Mouse (Mus musculus) splenic B cell, adult 2 months (primary cell): ENCODE data around the gene Crhbp.
A peak's percentile ranks its signal among the peaks of the same experiment; 100 is the strongest.

Experiments used
- DNase-seq: peaks from one replicate; pipeline ENCODE4 v3.0.0-alpha.2; 2011; ENCODE audit warnings: low read depth, low spot score
- H3K27me3 ChIP-seq: 2 replicates; pipeline ENCODE4 v1.6.1; 2012; ENCODE audit warnings: mild to moderate bottlenecking, low read length, moderate library complexity, mixed read lengths; ENCODE audit not compliant: control insufficient read depth, poor library complexity, insufficient read depth, severe bottlenecking
- H3K36me3 ChIP-seq: 2 replicates; pipeline ENCODE4 v1.6.1; 2012; ENCODE audit warnings: mild to moderate bottlenecking, low read length, moderate library complexity, mixed read lengths; ENCODE audit not compliant: control insufficient read depth, poor library complexity, insufficient read depth, severe bottlenecking

The Crhbp gene

DNA sequence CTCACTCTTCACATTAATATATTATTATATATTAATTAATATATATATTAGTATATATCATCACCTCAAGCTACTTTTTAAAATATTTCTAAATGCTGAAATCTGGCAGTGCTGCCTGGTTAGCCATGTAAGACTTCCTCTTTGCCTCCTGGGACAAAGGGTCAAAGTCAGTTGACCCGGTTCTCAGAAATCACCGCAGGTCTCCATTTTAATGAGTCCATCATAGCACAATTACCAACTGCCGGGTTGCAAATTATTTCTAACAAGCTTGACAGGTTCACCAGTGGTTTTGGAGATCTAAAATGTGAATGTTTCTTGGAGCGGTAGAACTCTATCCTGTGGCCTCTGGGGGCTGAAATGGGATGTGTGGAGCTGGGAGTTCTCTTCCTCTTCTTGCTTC, 1.8 kb downstream of the Crhbp start:
- Histone ChIP-seq H3K27me3 (no peaks in the 10 kb centered on the region), H3K36me3 (no peaks in the 10 kb centered on the region)
- DNase-seq = peak; percentile 14

DNA sequence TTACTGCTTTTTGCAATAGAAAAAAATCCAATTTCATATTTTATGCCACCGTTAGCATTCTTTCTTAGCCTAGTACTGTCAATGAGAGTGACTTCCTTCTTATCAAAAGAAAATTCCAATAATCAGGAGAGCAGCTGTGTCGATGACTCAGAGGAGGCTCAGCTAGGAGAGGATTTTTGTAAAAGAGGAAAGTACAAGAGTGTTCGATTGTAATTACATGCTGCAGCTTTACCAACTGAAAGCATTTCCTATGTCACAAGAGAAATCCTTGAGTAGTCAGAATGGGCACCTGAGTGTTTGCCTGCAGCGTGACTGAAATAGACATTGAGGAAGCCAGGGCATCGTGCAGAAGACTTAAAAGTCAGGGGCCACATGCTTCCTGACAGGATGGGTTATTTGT, 5.2 kb downstream of the Crhbp start:
- H3K27me3 ChIP-seq = no peaks in the 10 kb centered on the region
- DNase-seq = no peak
- H3K36me3 ChIP-seq = no peaks in the 10 kb centered on the region

DNA sequence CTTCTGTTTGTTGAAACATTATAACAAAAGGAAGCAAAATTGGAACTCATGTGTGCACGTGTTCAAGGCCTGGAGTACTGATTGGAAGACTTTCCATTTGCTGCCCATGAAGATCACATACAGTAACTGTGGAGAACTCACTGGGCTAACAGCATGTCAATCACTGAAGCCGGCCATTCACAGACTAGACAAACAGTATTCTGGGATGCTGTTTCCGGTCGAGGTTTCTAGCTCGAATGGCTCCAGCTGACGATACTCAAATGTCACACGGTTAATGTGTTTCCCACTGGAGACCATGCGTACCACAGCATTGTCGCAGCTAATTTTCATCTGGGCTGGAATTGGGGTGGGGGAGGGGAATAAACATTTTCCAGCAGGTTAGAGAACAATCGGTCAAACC, 13.0 kb downstream of the Crhbp start:
- H3K36me3 ChIP-seq = no peaks in the 10 kb centered on the region
- H3K27me3 ChIP-seq = no peaks in the 10 kb centered on the region
- DNase-seq = no peak

DNA sequence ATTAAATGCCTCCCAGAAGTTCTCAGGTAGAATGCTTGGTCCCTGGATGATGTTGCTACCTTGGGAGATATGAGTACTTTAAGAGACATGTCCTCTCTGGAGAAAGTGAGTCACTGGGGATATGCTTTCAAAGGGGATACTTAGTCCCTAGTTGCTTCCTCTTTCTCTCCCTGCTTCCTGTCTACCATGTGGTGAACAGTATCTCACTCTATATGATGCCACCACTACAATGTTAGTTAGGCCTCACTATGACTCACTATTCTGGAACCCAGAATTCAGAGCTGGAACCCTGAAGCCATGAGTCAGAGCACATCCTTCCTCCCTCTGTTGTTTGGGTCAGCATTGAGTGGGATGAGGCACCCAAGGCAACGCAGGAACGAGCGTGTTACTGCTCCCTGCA, 17.2 kb downstream of the Crhbp start:
- DNase-seq = no peak
- no peaks in the 10 kb centered on the region for H3K36me3 ChIP-seq
- H3K27me3 ChIP-seq = no peaks in the 10 kb centered on the region

DNA sequence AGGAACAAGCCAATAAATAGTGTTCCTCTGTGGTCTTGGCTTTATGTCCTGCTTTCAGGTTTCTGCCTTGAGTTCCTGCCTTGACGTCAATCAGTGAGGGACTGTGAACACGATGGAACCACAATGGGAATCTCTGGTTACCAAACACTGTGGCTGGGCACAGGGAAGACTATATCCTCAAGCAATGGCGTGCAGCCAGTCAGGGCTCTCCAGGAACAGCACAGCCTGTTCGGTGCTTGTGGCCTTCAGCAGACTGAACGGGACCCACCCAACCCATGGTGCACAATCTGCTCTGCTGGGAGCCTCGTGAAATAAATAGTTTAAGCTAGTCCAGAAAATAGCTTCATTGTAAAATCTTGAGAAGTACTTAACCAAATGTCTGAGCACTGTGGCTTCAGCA, 18.3 kb downstream of the Crhbp start:
- no peak for DNase-seq
- Histone ChIP-seq H3K36me3 (no peaks in the 10 kb centered on the region), H3K27me3 (no peaks in the 10 kb centered on the region)

DNA sequence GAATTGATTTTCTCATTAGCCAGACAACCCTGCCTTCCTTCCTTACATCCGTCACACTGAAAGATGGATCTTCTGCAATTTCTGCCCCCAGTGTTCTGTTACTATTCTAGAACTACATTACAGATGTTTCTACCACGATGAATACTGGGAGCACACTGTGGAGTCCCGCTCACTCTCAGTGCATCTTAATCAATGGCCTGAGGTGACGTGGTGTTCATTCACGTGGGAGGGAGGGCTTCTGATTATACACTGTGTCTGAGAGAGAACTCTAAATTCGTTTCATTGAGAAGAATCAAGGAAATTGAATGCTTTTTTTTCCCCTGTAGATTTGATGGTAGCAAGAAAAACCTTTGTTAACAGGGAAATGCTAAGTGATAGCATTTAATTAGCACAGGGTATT, 19.2 kb downstream of the Crhbp start:
- H3K36me3 ChIP-seq = no peaks in the 10 kb centered on the region
- H3K27me3 ChIP-seq = no peaks in the 10 kb centered on the region
- no peak for DNase-seq

DNA sequence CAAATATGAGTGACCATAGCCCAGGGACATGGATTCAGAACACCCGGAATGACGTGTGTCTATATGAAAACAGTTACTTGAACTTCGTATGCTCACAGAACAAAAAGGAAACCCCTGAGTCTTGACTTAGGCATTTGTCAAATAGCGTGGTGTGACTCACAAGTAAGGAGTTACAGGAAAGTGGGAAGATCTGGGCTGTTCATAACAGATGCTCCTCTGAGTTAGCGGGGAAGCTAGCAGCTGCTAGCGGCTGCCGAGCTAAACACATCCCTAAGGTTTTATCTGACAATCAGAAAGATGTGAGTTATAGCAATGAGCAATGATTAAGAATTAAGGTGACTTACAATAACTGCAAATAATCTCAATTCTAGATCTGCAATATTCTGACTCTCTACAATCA, 19.8 kb downstream of the Crhbp start:
- no peak for DNase-seq
- Histone ChIP-seq H3K36me3 (no peaks in the 10 kb centered on the region), H3K27me3 (no peaks in the 10 kb centered on the region)

DNA sequence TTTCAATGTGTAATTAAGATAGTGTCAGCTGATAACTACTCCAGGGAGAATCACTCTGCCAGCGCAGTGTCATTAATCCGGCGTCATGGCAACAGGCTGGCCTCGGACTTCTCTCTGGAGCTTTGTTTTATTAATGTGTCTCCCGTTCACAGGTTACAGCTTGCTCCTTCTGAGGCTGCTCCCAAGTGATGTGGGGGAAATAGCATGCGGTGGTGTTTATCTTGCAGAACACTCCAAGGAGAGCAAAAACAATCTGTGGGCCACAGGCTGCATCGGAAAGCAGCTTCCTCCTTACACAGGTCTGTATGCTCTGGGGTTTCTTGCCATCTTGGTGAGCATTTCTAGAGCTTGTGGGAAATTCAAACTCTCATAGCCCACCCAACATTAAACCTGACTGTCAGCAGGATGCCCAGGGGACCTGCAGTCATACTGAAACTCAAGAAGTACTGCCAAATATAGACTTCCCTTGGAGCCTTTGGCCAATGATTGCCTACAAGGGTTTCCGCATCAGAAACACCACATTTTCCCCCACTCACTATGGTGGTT, 25.4 kb downstream of the Crhbp start:
- peak; percentile 60 for DNase-seq
- Histone ChIP-seq H3K36me3 (no peaks in the 10 kb centered on the region), H3K27me3 (no peaks in the 10 kb centered on the region)

DNA sequence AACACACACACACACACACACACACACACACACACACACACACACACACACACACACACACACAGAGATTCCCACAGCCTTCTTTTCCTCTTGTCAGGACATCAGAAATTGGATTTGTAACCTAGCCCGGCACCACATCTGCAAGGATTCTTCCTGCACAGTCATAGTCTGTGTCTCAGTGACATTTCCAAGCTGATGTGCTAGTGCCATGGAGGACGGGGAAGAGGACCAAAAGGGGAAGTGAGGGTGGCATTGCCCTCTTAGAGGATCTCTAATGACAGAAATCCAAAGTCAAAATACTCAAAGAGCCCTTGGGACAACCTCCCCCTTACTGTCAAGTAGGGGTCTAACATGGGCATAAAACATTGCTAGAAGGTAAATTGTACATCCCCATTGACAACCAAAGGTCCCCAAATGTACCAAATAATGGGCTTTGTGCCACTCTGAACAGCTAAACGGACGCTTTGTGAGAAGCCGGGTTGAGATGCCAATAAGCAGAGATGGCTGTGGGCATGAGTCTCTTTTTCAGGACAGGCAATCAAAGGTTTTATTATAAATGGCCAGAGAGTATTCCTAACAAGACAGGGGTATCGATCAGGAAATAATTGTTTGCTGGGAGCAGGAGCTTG, 26.0 kb downstream of the Crhbp start:
- Histone ChIP-seq H3K27me3 (no peaks in the 10 kb centered on the region), H3K36me3 (no peaks in the 10 kb centered on the region)
- no peak for DNase-seq

DNA sequence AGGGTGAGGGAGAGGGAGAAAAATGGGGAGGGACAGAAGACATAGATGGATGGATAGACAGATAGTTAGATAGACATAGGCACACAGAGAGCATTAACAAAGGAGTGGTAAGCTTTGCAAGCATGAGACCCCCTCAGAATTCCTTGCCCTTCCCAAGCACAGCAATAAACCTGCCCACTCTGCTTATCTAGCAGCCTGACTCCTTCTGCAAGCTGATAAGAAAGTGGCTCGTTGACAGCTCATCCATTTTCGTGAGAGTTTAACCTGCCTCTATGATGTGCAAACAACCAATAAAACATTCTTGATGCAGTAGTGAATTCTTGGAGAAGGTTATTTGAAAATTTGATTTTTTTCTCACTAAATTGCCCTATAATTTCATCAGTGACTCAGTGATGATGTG, 32.5 kb downstream of the Crhbp start:
- DNase-seq = no peak
- Histone ChIP-seq H3K27me3 (no peaks in the 10 kb centered on the region), H3K36me3 (no peaks in the 10 kb centered on the region)

DNA sequence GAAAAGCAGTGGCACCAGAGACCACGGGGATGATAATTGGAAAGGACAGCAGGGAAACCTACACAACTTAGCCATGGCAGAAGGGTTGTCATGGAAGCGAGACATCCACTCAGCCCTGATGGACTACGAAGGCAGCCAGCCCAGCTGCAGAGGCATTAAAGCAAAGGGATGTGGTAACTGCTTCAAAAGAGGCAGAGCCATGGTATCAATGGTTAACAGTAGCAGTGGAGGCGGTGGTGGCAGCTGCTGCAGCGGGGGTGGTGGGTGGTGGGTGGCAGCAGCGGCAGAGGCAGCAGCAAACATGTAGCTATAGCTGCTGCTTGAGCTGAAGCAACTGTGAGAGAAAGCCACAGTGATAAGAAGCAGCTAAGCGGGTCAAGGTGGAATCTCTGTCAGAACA, 51.5 kb downstream of the Crhbp start:
- Histone ChIP-seq H3K27me3 (no peaks in the 10 kb centered on the region), H3K36me3 (no peaks in the 10 kb centered on the region)
- DNase-seq = no peak

DNA sequence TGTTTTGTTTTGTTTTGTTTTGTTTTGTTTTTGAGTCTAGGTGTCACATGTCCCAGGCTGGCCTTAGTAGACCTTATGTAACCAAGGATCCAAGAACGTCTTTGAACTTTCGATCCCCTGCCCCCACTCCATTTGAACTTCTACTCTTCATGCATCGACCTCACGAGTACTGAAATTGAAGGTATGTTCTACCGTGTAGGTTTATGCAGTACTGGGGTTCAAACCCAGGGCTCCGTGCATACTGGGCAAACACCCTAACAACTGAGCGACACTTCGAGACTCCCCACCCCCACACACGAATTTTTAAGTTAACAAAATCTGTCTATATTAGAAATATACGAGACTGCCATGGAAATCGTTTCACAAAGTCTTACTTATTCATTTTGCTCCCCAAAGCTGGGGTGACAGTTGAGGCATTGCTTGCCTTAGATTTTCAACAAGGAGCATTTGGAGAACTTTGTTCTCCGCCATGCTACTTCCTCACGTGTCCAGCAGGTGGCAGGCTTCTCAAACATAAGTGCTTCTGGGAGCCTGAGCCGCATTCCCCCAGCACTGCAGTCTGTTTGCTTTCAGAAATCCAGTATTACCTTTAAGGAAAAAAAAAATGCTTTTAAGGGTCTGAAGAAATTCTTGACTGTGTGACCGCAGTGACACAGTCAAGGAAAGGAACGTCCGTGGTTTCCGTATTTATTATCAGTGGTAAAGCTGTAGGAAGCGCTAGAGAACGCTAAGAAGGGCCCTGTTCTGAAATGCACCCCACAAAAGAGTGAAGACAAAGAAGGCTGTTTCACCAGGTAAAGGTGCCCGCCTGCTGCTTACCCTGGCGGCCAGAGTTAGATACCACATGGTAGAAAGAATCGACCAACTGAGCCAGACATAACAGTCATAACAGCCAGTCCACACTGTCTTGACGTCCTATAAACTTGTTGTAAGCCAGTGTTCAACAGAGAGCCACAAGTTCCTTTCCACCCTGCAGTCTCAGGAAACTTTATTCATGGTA, 54.6 kb downstream of the Crhbp start:
- no peaks in the 10 kb centered on the region for H3K27me3 ChIP-seq
- no peaks in the 10 kb centered on the region for H3K36me3 ChIP-seq
- DNase-seq = peak; percentile 84

DNA sequence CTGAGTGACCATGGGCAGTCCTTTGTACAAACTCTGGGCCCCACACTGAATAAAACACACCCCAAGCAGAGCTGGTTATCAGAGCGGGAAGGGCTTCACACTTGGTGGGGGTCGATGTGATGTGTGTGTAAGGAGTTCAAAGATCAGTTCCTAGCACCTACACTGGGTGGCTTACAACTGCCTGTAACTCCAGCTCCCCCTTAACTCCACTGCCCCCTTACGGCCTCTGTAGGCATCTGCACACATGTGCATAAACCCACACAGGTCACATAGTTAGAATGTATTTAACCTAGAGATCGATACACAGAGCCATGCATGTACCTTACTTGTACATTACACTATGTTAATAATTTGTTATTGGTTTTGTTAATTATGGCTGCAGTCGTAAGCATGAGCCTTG, 56.5 kb downstream of the Crhbp start:
- Histone ChIP-seq H3K36me3 (no peaks in the 10 kb centered on the region), H3K27me3 (no peaks in the 10 kb centered on the region)
- DNase-seq = no peak

DNA sequence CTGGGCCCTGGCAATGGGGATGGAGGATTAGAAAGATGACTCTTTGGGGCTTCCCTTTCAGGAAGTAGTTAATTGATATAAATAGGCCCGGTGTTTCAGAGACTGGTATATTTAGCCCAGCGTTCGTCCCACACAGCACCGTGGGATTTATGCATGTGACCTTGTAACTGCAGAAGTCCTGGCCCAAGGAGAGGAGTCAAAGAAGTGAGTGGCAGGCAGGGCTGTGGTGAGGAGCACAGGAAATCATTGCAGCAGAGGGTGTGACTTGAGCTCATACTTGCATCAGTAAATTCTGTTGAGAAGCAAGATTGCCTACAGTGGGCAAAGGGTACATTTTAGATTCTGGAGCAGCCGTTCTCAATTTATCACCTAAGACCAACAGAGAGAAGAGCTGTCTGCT, 62.3 kb downstream of the Crhbp start:
- DNase-seq = no peak
- no peaks in the 10 kb centered on the region for H3K36me3 ChIP-seq
- H3K27me3 ChIP-seq = no peaks in the 10 kb centered on the region
